Mouse (Mus musculus) urinary bladder, postnatal 36 days (tissue): ENCODE results near the gene Sox6.

Experiments used
- DNase-seq, 2 experiments: peaks; one replicate each; pipeline ENCODE4 v3.0.0; 2022; ENCODE audit warnings: low spot score in 2 of 2, mixed read lengths in 1 of 2

The Sox6 gene

DNA sequence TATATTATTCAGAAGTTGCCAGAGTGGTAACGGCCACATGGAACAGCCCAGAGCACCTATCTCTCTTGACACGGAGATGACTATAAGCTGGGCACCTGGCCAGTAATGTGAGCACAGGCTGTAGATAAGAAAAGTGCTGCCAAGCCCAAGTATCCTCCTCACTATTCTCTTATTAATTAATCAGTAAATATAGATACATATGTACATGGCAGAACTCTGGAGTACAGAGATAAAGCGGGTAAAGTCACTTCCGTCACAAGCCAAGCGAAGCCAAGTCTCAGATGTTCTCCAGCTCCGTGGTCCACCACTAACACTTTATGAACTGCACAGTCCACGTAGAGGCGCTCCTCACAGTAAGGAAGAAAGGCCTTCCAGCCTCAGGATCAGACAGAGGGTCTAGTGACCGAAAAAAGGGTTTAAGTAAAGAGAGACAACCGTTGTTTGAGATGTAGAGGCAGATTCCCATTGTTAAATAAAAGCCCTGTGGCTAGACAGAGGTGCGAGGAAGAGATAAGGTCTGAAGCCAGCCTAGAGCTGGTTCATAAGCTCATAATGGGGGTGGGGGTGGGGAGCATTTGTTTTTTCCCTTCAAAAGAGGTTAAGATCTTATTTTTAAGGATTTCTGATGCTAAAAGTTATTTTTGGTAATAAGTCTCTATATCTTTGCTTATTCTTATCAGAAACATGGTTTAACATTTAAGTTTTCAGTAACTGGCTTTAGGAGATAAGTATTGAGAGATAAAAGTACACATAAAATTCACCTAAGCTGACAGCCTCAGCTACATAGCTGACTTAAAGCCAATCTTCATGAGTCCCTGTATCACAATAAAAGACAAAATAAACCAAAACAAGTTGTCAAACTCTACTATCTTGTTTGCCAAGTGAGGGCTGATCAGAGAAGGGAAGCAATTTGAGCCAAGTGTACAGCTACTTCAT is 207.4 kb downstream of the Sox6 start:
- DNase-seq: no peak

GRCm38 (mm10) chr7:115830366-115830765 is 208.2 kb downstream of the Sox6 start:
- no peak for DNase-seq

GRCm38 (mm10) chr7:115829756-115830155 is 208.8 kb downstream of the Sox6 start:
- no peak for DNase-seq

- DNase-seq: no peak
Observed at GRCm38 (mm10) chr7:115829260-115829659, 209.3 kb downstream of the Sox6 start.

GRCm38 (mm10) chr7:115825295-115825694 is 213.3 kb downstream of the Sox6 start:
- no peak for DNase-seq

DNA sequence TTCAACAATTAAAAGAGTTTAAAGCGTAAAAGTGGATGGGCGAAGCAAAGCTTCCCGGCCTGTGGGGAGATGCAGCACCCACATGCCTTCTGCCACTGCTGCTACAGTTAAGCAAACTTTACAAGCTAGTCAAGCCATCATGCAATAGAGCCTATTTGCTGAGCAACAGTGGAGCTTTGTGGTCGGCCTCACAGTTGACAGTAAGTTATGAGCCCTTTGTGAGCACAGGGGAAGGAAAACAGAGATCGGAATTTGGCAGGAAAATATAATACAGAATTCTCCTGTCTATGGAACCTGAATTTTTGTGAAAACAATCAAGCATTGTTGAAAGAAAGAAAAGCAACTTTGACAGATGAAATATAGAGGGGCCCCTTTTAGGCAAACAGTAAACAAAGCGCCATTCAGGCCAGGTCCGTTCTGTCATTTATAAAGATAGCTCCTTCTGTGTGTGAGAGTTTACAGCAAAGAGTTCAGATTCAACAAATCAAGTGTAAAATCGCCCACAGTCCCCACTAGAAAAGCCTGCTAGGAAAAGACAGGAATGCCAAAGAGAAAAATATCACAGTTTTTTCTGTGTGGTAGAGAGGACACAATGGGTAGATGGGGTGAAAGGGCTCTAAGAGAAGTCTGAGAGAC is 213.9 kb downstream of the Sox6 start:
- no peak for DNase-seq

DNA sequence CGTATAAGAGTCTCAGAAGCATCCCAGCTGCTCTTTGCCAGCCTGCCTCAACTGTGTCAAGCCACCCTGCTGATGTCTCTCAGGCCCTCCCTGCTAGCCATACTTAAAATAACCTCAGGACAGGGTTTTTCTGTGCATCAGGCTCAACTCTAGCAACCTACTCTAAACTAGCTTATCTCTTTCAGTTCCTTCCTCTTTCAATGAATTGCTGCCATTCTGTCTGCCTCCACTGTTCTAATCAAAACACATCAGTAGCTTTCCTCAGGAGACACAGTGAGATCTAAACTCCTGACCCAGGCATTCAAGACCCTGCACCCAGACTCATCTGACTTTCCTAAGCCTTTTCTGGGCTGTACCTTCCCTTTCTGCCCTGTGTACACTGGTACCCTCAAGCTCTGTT is 219.5 kb downstream of the Sox6 start:
- DNase-seq: no peak

- no peak for DNase-seq
Observed at GRCm38 (mm10) chr7:115803256-115803655, 235.3 kb downstream of the Sox6 start.

GRCm38 (mm10) chr7:115794139-115794858 is 244.3 kb downstream of the Sox6 start:
- no peak for DNase-seq

DNA sequence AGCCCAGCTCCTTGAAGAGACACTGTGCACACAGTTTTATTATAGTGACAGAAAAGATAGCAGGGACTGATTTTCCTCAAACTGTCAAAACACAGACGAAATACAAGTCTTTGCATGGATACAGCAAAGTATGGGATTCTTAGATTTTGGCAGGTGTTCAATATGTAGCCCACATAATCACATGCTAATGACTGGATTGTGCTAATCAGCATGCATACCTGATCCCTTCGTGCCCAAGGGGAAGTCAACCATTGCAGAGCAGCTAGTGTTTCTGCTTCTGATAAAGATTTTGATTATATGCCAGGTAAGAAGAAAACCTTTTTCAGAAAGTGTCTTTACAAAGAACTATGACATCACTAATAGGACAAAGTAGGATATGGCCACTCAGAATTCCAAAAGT is 245.8 kb downstream of the Sox6 start:
- DNase-seq: no peak

GRCm38 (mm10) chr7:115789116-115789823 is 249.3 kb downstream of the Sox6 start:
- DNase-seq: no peak

GRCm38 (mm10) chr7:115783982-115784917 is 254.3 kb downstream of the Sox6 start:
- no peak for DNase-seq

GRCm38 (mm10) chr7:115780148-115780547 is 258.4 kb downstream of the Sox6 start:
- DNase-seq: no peak

DNA sequence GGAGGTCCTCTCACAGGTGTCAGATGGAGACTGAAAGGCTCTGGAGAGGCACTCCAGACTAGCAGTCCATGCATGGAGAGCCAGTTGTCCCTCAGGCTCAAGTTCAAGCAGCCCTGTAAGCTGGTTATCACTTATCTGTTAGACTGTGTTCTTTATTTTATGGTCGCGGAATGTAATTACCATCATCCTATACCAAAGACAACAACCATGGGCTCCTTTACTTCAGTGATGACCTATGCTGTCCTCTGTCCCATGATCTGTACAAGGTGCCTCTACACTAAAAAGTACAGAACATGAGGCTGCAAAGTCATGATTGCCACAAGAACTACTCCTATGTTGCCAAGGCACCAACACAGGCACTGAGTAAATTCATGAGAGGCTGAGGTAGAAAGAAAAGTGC is 259.1 kb downstream of the Sox6 start:
- no peak for DNase-seq

GRCm38 (mm10) chr7:115776736-115777135 is 261.9 kb downstream of the Sox6 start:
- DNase-seq: no peak

DNA sequence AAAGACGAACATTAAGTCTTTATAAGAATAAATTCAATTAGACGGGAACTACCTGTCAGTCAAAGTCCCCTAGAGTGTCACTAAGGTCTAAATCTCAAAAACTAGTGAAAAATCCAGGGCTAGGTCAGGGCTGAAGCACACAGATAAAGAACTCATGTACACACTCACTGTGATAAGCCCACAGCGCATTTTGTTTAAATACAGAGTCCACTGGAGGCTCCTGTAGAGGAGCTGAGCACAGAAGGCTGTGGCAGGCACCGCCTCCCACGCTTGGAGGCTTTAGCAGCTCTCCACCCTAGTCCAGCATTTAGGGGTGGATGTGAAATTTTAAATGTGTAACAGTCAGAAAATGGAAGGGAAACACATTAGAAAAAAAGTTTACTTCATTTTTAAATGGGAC is 262.3 kb downstream of the Sox6 start:
- DNase-seq: no peak

DNA sequence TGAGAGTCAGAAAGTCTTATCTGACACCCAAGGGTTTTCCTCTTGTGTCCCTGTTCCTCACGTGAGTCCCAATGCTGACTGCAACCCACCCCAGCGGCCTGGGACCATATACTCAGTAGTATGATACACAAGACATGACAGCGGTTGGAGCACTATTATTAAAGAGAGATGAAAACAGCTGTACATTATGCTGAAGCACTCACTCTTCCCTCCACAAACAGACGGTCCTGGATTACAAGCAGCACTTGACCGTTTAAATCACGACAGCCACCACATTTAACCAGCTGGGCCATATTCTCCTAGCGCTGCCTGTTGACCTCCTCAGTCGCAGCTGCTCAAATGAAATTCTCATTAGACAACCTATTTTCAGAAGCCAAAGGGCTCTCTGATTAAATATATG is 272.3 kb downstream of the Sox6 start:
- no peak for DNase-seq

DNA sequence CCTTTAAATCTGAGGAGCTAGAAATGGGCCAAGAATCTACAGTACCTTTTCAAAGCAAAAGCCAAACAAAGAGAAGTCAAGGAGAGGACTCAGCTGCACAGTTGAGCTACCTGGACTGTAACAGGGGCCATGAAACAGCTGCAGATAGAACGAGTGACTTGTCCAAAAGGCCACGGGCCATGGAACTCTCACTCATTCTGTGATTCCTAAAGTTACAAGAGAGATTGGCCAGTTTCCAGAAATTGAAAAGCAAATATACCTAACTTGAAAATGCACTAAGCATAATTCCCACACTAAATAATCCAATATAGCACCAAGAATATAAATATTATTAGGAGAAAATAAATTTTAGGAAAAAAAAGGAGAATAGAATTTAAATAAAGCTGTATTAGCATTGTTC is 274.7 kb downstream of the Sox6 start:
- no peak for DNase-seq

- no peak for DNase-seq
Observed at GRCm38 (mm10) chr7:115758172-115758571, 280.4 kb downstream of the Sox6 start.

DNA sequence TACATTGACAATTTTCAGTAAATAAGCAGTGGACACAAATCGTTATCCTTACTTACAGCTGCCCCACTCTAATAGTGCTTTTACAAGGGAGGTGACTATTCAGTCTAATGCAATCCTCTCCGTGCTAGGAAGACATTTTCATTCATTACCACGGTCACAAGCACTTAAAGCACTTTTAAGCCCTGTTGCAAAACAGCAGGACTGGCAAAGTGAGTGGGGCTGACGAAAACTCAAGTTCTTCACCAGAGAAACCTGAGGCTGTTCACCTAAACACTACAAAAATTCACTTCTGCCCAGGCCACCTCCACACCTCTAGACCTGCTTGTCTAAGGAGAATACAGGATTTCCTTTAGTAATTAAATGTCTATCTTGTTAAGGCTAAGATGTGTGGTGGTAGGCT is 283.3 kb downstream of the Sox6 start:
- DNase-seq: no peak

- DNase-seq: no peak
Observed at GRCm38 (mm10) chr7:115754216-115754615, 284.4 kb downstream of the Sox6 start.
